Mouse (Mus musculus): ENCODE data around the gene Tpp1.

DNA sequence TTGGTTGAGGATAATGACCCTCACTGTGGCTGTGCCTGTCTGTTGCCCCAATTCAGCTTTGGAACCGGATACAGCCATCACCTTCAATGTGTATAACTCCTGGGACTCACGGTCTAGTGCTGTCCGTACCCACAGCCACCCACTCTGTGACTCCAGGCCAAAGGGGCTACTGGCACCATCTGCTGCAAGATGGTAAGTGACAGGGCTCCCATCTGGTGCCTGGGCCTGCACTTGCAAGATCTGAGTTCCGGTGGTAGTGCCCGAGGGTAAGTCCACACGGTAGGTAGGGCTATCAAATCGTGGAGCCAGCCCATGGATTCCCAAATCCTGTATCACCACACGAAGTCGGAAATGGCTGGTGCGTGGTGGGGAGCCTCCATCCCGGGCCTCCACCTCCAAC, 12.3 kb upstream of the Tpp1 start:
- TF ChIP-seq CTCF (IDR thresholded peaks at IDR 0.05; ENCODE audit: insufficient read depth, low read depth, low read length) (no peak), POLR2A (IDR thresholded peaks at IDR 0.05; ENCODE audit: insufficient read depth, low read depth, low read length) (no peak)

Measured in olfactory bulb, adult 2 months (tissue).